Mouse (Mus musculus) frontal cortex, adult (tissue): ENCODE data around the gene Usp50.

Source experiments
- ATAC-seq: cut with Nextera tagmentation; 2 replicates; pipeline ENCODE4 v1.9.2; 2017; ENCODE audit warnings: mild to moderate bottlenecking, moderate library complexity, mixed read lengths; ENCODE audit not compliant: low TSS enrichment

Gene Usp50

GRCm38 (mm10) chr2:126783370-126783769 is at the start of gene Usp50:
TSS of gene Usp50 (minus strand) at chr2:126783470.
- no peak for ATAC-seq

GRCm38 (mm10) chr2:126817414-126817813 is 34.1 kb upstream of the Usp50 start:
- no peak for ATAC-seq

- no peak for ATAC-seq
Measured at GRCm38 (mm10) chr2:126816644-126817347, 33.5 kb upstream of the Usp50 start.

- ATAC-seq: no peak
Measured at GRCm38 (mm10) chr2:126815822-126816221, 32.6 kb upstream of the Usp50 start.

- ATAC-seq: no peak
Measured at GRCm38 (mm10) chr2:126801980-126802379, 18.7 kb upstream of the Usp50 start.

DNA sequence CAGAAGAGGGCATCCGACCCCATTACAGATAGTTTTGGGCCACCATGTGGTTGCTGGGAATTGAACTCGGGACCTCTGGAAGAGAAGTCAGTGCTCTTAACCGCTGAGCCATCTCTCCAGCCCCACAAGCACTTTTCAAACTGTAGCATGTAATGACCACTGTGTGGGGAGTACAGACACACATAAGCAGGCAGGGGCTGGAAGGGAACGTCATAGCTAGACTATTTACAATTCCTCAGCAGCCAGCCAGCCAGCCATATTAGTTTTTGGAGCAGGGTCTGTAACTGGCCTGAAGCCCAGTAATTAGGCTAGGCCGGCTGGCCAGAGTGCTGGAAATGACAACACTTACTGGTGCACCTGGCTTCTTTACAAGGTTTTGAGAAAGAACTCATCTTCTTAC is 15.2 kb upstream of the Usp50 start:
- no peak for ATAC-seq

GRCm38 (mm10) chr2:126795708-126796107 is 12.4 kb upstream of the Usp50 start:
- ATAC-seq: no peak

DNA sequence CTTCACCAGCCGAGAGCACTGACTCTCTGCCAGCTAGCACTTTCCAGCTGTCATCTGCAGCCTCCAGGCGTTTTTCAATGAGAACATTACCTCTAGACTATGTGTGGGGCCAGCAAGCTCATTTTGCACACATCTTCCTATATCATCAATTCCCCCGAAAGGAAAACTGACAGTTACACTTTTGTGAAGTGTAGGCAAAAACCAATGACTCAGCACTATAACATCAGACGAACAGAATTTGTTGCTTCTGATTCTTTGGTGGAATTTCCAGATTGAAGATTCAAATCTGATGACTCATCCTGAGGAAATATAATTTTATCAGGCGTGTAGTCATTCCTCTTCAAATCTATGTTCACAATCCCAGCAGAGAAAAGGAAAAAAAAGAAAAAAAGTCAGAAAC is 9.3 kb upstream of the Usp50 start:
- peak; percentile 32; the same call in 1 of the 2 replicates for ATAC-seq

- ATAC-seq: peak; percentile 87
Measured at GRCm38 (mm10) chr2:126787721-126788342, 4.6 kb upstream of the Usp50 start.

- ATAC-seq: peak; percentile 89
Measured at GRCm38 (mm10) chr2:126782433-126782832, 837 bp downstream of the Usp50 start.

GRCm38 (mm10) chr2:126781478-126781877 is 1.8 kb downstream of the Usp50 start:
- no peak for ATAC-seq

- ATAC-seq: no peak
Measured at GRCm38 (mm10) chr2:126780286-126780685, 3.0 kb downstream of the Usp50 start.

GRCm38 (mm10) chr2:126778806-126779205 is 4.5 kb downstream of the Usp50 start:
- ATAC-seq: no peak

DNA sequence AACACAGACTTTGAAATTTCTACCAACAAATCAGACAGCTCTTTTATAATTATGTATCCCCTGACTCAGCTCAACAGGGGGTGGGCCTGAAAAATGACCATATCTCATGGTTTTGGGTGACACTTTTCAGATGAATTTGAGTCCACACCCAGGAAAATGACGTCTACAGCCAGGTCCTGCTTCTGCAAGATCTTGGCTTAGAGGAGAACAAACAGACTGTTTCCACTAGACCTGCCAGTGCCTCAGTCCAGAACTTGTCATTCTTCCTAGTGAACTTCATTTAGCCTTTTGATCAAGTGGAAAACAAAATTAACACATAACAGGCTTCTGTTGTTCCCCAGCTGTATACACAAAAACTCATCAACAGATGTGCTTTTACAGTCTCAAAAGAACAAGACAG is 6.9 kb downstream of the Usp50 start:
- ATAC-seq: no peak

GRCm38 (mm10) chr2:126775951-126776350 is 7.3 kb downstream of the Usp50 start:
- peak; percentile 55 for ATAC-seq

- no peak for ATAC-seq
Measured at GRCm38 (mm10) chr2:126772217-126772616, 11.1 kb downstream of the Usp50 start.

DNA sequence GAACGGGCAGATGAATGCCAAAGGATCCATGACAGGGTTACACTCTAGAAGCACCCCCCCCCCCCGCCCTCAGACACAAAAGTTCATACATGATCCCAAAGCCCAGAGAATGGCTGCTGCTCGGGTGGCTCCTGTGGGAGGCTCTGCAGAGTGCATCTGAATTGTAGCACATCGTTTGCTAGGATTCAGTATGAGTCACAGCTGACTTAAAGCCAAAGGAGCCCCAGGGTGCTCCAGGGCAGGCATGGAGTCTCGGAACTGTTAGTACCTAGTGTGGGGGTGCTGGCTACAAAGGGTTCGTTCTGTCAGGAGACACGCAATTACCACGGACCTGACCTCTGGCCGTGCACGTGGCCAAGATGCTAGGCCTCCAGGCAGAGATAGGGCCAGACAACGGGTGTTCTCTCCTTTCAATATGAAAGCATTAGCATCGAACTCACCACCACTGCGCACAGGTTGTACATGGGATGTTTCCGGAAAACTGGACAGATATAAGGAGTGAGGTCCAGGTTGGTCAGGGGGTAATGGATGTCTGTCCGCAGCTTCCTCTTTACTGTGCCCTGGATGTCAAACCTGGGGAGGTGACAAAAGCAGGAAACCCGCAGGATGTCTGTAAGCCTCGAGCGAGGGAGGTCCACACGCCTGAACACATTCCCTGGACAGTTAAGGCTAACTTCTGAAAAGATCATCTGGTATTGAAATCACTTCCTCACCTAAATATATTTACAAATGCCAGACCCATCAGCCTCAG is 13.7 kb downstream of the Usp50 start:
- no peak for ATAC-seq

DNA sequence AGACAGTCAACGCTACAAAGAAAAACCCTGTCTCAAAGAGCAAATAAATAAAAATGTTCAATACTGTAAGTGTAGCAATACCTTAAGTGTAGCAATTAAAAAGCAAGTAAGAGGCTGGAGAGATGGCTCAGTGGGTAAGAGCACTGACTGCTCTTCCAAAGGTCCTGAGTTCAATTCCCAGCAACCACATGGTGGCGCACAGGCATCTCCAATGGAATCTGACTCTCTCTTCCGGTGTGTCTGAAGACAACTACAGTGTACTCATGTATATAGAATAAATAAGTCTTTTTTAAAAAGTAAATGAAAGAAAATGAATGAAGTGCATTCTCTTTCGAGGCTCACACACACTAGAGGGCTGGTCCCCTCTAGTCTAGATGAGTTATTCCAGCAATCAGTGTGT is 15.1 kb downstream of the Usp50 start:
- ATAC-seq: no peak

DNA sequence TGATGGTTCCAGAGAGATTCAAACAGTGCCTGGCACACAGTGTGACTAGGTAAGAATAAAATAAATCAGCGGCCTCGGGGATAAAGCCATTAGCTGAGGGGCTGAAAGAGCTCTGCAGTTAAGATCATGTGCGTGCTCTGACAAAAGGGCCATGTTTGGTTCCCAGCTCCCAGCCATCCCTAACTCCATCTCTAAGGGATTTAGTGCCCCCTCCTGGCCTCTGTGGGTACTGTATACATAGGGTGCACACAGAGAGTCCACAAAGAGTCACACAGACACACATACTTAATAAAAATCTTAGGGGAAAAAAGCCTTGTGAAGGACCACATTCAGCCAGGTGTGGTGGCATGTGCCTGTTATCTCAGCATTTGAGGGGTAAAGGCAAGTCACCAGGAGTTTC is 15.7 kb downstream of the Usp50 start:
- ATAC-seq: no peak

GRCm38 (mm10) chr2:126765867-126766582 is 17.2 kb downstream of the Usp50 start:
- peak; percentile 79 for ATAC-seq

DNA sequence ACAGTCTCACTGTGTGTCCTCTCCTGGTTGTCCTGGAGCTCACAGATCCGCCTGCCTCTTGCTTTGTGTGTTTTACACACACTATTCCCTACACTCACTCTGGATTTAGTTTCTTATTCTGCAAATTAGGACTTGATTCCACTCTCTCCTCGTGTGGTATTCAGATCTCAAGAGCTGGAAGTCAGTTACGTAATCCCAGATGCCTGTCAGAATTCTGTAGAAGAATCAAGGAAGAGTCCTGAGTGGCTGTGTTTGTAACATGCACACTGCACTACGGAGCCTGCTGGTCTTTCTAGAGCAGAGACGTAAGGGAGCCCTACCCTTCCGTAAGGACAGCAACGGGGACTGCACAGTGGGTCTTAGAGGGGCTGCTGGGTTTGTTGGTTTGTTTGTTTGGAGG is 23.9 kb downstream of the Usp50 start:
- ATAC-seq: no peak

DNA sequence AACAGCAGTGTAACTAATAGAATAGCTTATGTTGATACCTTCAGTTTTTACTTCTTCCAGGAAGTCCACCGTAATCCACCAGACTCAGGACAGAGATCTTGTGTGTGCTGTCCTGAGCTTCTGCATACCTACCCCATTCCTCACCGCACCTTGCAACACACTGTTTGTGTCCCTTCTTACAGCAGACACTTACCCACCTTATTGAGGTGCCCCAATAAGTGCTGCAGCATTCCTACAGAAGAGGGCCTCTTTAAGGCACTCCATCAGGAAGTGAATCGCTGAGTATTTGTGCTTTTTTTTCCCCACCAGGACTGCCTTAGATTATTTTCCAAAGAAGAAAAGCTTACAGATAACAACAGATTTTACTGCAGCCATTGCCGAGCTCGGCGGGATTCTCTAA is 27.6 kb downstream of the Usp50 start:
- no peak for ATAC-seq
